Mouse (Mus musculus): ENCODE measurements around the gene Fitm1. TPM values are rescaled to one million over a fixed set of nuclear protein-coding genes. Genes with fewer than 3 reads are reported as not detected.

The Fitm1 gene
- total RNA-seq, 2 experiments from 2014 or later: not detected

GRCm38 (mm10) chr14:55590748-55591330 lies 15.4 kb downstream of the Fitm1 start, which contains the start of gene Psme2:
TSS of gene Psme2 (minus strand) at chr14:55591113.
- peak; percentile 86 to 97 for DNase-seq (ENCODE audit: low spot score in 2 of 2)
- TF ChIP-seq CTCF (conservative IDR thresholded peaks at IDR 0.05): no peak
- peak within 1 kb of the TSS; percentile 99 for H3K27ac ChIP-seq
- peak within 1 kb of the TSS; percentile 96 for H3K4me3 ChIP-seq

- TF ChIP-seq CTCF (conservative IDR thresholded peaks at IDR 0.05): no peak
- peak within 1 kb of the TSS; percentile 99 for H3K27ac ChIP-seq
- peak within 1 kb of the TSS; percentile 96 for H3K4me3 ChIP-seq
- DNase-seq (ENCODE audit: low spot score in 2 of 2): peak; percentile 88 to 96
These were observed 16.0 kb downstream of the Fitm1 start, which contains the start of gene Rnf31 for GRCm38 (mm10) chr14:55591331-55591891. TSS of gene Rnf31 (plus strand) at chr14:55591708.

DNA sequence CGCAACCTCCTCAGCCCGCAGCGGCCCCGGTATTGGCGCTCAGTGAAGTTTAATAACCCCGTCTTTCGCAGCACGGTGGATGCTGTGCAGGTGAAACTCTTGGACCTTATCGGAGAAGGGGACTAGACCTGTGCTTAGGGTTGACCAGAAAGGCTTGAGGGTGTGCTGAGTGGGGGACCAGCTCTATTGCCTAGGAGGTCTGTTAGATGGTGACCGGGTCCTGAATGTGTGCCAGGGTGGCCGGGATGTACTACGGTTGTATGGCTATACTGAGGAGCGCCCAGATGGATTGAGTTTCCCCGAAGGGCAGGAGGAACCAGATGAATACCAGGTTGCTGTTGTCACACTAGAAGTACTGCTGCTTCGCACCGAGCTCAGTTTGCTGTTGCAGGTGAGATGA lies 16.8 kb downstream of the Fitm1 start:
- no peak for TF ChIP-seq CTCF (conservative IDR thresholded peaks at IDR 0.05)
- Histone ChIP-seq H3K4me3 (peak overlapping the region; percentile 96), H3K27ac (peak overlapping the region; percentile 99)
- DNase-seq (ENCODE audit: low spot score in 2 of 2): no peak

GRCm38 (mm10) chr14:55596036-55596690 lies 20.7 kb downstream of the Fitm1 start:
- peak in 1 of 2 experiments; percentile 36 for DNase-seq (ENCODE audit: low spot score in 2 of 2)
- H3K27ac ChIP-seq: peak overlapping the region; percentile 67
- TF ChIP-seq CTCF (conservative IDR thresholded peaks at IDR 0.05): no peak

GRCm38 (mm10) chr14:55598521-55599390 lies 23.3 kb downstream of the Fitm1 start:
- TF ChIP-seq CTCF (conservative IDR thresholded peaks at IDR 0.05): no peak
- DNase-seq (ENCODE audit: low spot score in 2 of 2): no peak
- H3K4me3 ChIP-seq: no peak overlapping the region
- H3K27ac ChIP-seq: no peak overlapping the region

More at GRCm38 (mm10) chr14:55596036-55596690, 20.7 kb downstream of the Fitm1 start:
- H3K4me3 ChIP-seq: no peak overlapping the region

- no peak for TF ChIP-seq CTCF (conservative IDR thresholded peaks at IDR 0.05)
- DNase-seq (ENCODE audit: low spot score in 2 of 2): no peak
- Histone ChIP-seq H3K27ac (peak within 1 kb of the TSS; percentile 81), H3K4me3 (peak within 1 kb of the TSS; percentile 52)
These were observed 27.8 kb downstream of the Fitm1 start, which contains the start of gene Irf9 for GRCm38 (mm10) chr14:55603271-55603632. TSS of gene Irf9 (plus strand) at chr14:55603571.

DNA sequence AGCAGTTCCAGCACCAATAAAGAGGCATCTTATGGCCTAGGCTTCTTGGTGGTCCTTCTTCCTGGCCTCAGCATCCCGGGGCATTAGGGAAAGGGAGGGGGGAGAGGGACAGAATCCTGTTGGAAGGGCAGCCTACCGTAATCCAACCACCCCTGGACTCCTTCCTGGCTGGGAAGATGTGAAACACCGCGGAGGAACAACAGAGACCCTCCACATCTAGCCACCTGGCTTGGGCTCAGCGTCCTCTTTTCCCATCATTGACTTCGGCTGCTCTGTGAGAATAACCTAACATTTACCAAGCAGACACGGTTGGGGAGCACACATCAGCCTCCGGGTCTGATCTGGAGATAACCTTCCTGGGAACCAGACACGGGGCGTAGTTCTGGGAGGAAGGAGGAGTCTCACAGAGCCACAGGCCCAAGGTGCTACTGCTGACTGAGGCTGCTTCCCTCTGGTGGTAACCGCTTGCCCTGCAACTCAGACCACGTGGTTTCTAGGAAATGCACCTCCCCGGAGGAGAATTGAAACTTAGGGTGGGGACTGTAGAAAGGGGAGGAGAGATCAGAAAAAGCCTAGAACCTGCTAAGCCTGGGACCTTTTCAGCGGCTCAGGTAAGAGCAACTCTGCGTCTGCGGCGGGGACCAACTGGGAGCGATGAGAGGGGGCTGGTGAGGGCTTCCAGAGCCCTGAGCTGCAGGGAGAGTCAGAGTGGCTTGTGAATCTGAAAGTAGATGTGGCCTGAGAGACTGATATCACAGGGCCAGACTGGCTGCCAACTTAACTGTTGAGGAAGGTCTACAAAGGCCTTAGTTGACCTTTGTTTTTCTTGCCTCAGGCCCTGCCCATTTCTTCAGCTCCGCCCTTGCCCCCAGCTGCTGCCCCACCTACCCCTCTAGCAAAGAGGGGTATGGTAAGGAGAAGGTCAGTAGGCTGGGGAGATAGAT lies 28.5 kb downstream of the Fitm1 start:
- peak overlapping the region; percentile 81 for H3K27ac ChIP-seq
- peak; percentile 85 to 86 for DNase-seq (ENCODE audit: low spot score in 2 of 2)

DNA sequence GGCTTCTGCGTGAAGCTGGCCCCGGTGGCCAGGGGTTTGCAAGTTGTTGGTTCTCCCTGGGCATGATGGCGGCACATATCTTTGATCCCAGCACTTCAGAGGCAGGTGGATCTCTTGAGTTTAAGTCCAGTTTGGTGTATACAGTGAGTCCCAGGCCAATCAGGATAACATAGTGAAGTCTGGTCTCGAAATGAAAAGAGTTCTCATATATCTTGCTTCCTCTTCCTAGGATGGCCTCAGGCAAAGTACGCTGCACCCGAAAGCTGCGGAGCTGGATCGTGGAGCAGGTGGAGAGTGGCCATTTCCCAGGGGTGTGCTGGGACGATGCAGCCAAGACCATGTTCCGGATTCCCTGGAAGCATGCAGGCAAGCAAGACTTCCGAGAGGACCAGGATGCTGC lies 29.4 kb downstream of the Fitm1 start:
- DNase-seq (ENCODE audit: low spot score in 2 of 2): no peak
- TF ChIP-seq CTCF (conservative IDR thresholded peaks at IDR 0.05): no peak
- peak overlapping the region; percentile 52; the same call in 1 of the 2 replicates for H3K4me3 ChIP-seq
- H3K27ac ChIP-seq: peak overlapping the region; percentile 81; the same call in 1 of the 2 replicates

More for the DNA sequence above, 28.5 kb downstream of the Fitm1 start:
- H3K4me3 ChIP-seq: peak overlapping the region; percentile 52
- peak; percentile 93 for TF ChIP-seq CTCF (conservative IDR thresholded peaks at IDR 0.05)

DNA sequence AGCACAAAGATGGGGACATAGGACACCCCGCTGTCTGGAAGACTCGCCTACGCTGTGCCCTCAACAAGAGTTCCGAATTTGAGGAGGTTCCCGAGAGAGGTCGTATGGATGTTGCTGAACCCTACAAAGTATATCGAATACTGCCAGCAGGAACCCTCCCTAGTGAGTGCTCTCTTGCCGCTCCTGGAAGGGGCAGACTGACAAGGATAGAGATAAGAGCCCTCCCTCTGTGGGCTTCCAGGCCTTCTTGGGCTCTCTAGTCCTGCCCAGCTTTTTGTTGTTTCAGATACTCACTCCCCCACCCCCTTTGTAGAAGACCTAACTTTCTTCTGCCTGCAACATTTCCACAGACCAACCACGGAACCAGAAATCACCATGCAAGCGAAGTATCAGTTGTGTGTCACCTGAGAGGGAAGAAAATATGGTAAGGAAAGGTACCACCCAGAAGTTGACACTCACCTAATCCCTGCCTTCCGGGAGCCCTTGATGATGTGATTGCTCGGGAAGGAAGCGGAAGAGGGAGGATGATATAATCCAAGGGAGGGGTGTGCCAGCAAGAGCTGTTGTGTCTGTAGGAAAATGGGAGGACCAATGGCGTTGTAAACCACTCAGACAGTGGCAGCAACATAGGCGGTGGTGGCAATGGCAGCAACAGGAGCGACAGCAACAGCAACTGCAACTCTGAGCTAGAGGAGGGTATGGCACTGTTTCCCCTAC lies 30.5 kb downstream of the Fitm1 start:
- Histone ChIP-seq H3K4me3 (no peak overlapping the region), H3K27ac (no peak overlapping the region)
- DNase-seq (ENCODE audit: low spot score in 2 of 2): no peak
- no peak for TF ChIP-seq CTCF (conservative IDR thresholded peaks at IDR 0.05)

DNA sequence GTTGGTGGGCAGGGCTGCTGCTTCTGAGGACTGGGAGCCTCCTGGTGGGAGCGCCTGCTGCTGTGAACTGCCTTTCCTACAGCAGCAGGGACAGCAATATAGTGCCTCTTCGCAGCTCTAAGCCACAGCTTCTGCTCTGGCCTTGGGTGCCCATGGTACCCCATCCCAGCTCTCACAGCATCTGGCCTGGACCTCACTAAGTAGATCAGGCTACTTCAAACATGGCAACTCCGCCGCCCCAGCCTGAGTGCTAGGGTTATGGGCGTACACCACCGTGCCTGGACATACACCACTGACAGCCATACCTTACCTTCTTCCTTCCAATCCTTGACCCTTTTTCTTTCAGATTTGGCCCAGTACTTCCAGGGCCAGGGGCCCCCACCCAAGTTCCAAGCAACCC lies 32.9 kb downstream of the Fitm1 start:
- TF ChIP-seq CTCF (conservative IDR thresholded peaks at IDR 0.05): no peak
- DNase-seq (ENCODE audit: low spot score in 2 of 2): no peak
- H3K27ac ChIP-seq: no peak overlapping the region
- no peak overlapping the region for H3K4me3 ChIP-seq

DNA sequence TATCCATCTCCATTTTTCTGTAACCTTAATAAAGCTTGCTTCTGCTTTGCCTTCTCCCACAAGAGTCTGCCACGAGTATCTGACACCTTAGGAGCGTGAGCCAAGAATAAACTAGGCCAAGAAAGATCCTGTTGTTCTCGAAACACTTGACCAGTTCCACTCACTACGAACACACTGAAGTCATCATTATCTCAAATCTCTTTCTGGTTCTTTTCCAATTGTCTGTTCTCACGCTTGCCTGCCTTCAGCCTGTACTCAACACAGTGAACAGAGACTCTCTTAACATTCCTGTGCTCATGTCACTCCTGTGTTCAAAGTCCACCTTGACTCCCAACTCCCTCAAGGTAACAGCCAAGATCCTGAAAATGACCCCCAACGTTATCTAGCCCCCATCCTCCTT lies 37.9 kb downstream of the Fitm1 start:
- Histone ChIP-seq H3K27ac (no peak overlapping the region), H3K4me3 (no peak overlapping the region)
- DNase-seq (ENCODE audit: low spot score in 2 of 2): no peak
- TF ChIP-seq CTCF (conservative IDR thresholded peaks at IDR 0.05): no peak
